Mouse (Mus musculus): ENCODE measurements at regions not wholly inside any gene's neighbourhood (a gene's known extent, or its start where the extent isn't known, plus 50 kb on each side); places are given as distances from the start of the nearest gene placed in this dataset.
"Not testable (repeated sequence)": the region's sequence is repeated elsewhere in the genome, so short reads cannot be mapped to it uniquely, and the experiment has no call there.

- Histone ChIP-seq H3K27me3 (no peaks in the 10 kb centered on the region), H3K9ac (no peak overlapping the region), H3K9me3 (no peaks in the 10 kb centered on the region), H3K4me3 (no peak overlapping the region), H3K4me1 (replicated peaks) (peaks cover 7% of the 10 kb centered on the region), H3K4me2 (no peak overlapping the region), H3K36me3 (no peaks in the 10 kb centered on the region), H3K27ac (replicated peaks) (peak overlapping the region; percentile 54; the same call in 1 of the 2 replicates)
- ATAC-seq (ENCODE audit: low read depth) = peak; percentile 42; the same call in 1 of the 2 replicates
- 61% methylated on average over 9 of the region's 9 CpGs for WGBS
These were observed 82.8 kb upstream of the Klf13 start for GRCm38 (mm10) chr7:64021241-64022108.

GRCm38 (mm10) chr7:64018107-64018506, 79.4 kb upstream of the Klf13 start:
- no peak for ATAC-seq (ENCODE audit: low read depth)
- Histone ChIP-seq H3K4me2 (no peak overlapping the region), H3K9me3 (no peaks in the 10 kb centered on the region), H3K36me3 (no peaks in the 10 kb centered on the region), H3K4me1 (replicated peaks) (peaks cover 7% of the 10 kb centered on the region), H3K9ac (no peak overlapping the region), H3K27me3 (no peaks in the 10 kb centered on the region), H3K27ac (replicated peaks) (no peak overlapping the region), H3K4me3 (no peak overlapping the region)
- WGBS = 64% methylated on average over 3 of the region's 3 CpGs

- Histone ChIP-seq H3K27ac (replicated peaks) (no peak overlapping the region), H3K4me3 (no peak overlapping the region), H3K4me1 (replicated peaks) (peaks cover 7% of the 10 kb centered on the region), H3K4me2 (no peak overlapping the region), H3K36me3 (no peaks in the 10 kb centered on the region), H3K27me3 (no peaks in the 10 kb centered on the region), H3K9me3 (no peaks in the 10 kb centered on the region), H3K9ac (no peak overlapping the region)
- ATAC-seq (ENCODE audit: low read depth) = no peak
- WGBS = 85% methylated on average over 3 of the region's 3 CpGs
These were observed 78.2 kb upstream of the Klf13 start for GRCm38 (mm10) chr7:64016874-64017273.

DNA sequence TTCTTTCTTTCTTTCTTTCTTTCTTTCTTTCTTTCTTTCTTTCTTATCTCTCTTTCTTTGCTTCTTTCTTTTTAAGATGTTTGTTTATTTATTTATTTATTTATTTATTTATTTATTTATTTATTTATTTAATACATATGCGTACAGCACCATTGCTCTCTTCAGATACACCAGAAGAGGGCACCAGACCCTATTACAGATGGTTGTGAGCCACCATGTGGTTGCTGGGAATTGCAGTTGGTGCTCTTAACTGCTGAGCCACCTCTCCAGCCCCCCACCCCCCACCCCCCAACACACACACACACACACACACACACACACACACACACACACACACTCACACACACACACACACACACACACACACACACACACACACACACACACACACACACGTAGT, 76.4 kb upstream of the Klf13 start:
- H3K36me3 ChIP-seq; H3K4me3 ChIP-seq; H3K4me2 ChIP-seq; H3K27me3 ChIP-seq; H3K27ac ChIP-seq (replicated peaks); ATAC-seq (ENCODE audit: low read depth); H3K9me3 ChIP-seq; H3K4me1 ChIP-seq (replicated peaks); H3K9ac ChIP-seq: not testable (repeated sequence)
- 92% methylated on average over 1 of the region's 2 CpGs for WGBS

DNA sequence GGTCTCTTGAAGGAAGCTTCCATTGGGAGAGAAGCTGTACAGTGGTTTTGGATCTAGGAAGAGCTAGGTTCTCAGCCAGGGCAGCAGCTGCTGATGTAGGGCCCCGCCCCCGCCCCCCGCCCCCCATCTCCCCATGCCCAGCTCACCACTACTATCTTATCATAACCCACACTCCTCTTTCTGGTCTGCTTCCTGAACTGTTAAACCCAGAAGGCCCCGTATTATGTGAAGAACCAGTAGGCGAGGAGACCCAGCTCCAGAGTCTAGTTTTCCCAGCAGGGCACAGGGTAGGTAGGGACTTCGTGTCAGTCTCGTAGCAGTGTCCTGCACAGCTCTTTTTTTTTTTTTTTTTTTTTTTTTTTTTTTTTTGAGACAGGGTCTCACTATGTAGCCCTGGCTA, 75.5 kb upstream of the Klf13 start:
- Histone ChIP-seq H3K36me3 (no peaks in the 10 kb centered on the region), H3K4me3 (no peak overlapping the region), H3K9ac (no peak overlapping the region), H3K4me1 (replicated peaks) (no peaks in the 10 kb centered on the region), H3K27me3 (no peaks in the 10 kb centered on the region), H3K9me3 (no peaks in the 10 kb centered on the region), H3K4me2 (no peak overlapping the region), H3K27ac (replicated peaks) (no peak overlapping the region)
- WGBS = 88% methylated on average over 7 of the region's 7 CpGs
- no peak for ATAC-seq (ENCODE audit: low read depth)

GRCm38 (mm10) chr7:64013023-64013547, 74.4 kb upstream of the Klf13 start:
- H3K4me1 ChIP-seq (replicated peaks) = no peaks in the 10 kb centered on the region
- H3K9me3 ChIP-seq = no peaks in the 10 kb centered on the region
- no peaks in the 10 kb centered on the region for H3K27me3 ChIP-seq
- 89% methylated on average over 5 of the region's 5 CpGs for WGBS
- no peak overlapping the region for H3K4me2 ChIP-seq
- no peak overlapping the region for H3K9ac ChIP-seq
- no peak for ATAC-seq (ENCODE audit: low read depth)
- H3K27ac ChIP-seq (replicated peaks) = no peak overlapping the region
- no peak overlapping the region for H3K4me3 ChIP-seq
- no peaks in the 10 kb centered on the region for H3K36me3 ChIP-seq

GRCm38 (mm10) chr7:64012268-64012601, 73.5 kb upstream of the Klf13 start:
- H3K4me3 ChIP-seq = no peak overlapping the region
- no peak overlapping the region for H3K27ac ChIP-seq (replicated peaks)
- no peak overlapping the region for H3K4me2 ChIP-seq
- H3K4me1 ChIP-seq (replicated peaks) = no peaks in the 10 kb centered on the region
- no peaks in the 10 kb centered on the region for H3K27me3 ChIP-seq
- no peaks in the 10 kb centered on the region for H3K36me3 ChIP-seq
- WGBS = 85% methylated on average over 8 of the region's 8 CpGs
- ATAC-seq (ENCODE audit: low read depth) = no peak
- no peak overlapping the region for H3K9ac ChIP-seq
- H3K9me3 ChIP-seq = no peaks in the 10 kb centered on the region

GRCm38 (mm10) chr7:64011563-64012267, 73.0 kb upstream of the Klf13 start:
- H3K9ac ChIP-seq = no peak overlapping the region
- H3K27me3 ChIP-seq = no peaks in the 10 kb centered on the region
- no peak overlapping the region for H3K4me2 ChIP-seq
- no peak for ATAC-seq (ENCODE audit: low read depth)
- WGBS = 74% methylated on average over 13 of the region's 13 CpGs
- no peaks in the 10 kb centered on the region for H3K36me3 ChIP-seq
- no peaks in the 10 kb centered on the region for H3K4me1 ChIP-seq (replicated peaks)
- H3K9me3 ChIP-seq = no peaks in the 10 kb centered on the region
- H3K4me3 ChIP-seq = no peak overlapping the region
- H3K27ac ChIP-seq (replicated peaks) = no peak overlapping the region

DNA sequence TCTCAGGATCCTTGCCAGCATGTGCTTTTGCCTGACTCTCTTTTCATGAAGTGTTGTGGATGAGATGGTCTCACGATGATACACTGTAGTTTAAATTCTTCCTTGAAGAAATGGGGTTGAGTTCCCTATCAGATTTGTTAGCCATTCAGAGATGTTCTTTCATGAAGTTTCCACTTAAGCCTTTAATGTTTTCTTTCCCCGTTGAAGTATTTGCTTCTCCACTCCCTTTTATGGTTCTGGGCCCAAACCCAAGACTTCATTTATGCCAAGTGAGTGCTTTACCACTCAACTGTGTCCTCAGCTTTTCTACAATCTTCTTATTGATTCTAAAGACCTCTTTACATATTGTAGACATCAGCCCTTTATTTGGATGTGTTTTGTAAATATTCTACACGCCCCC, 71.9 kb upstream of the Klf13 start:
- ATAC-seq (ENCODE audit: low read depth) = no peak
- H3K9ac ChIP-seq = no peak overlapping the region
- no peak overlapping the region for H3K27ac ChIP-seq (replicated peaks)
- H3K36me3 ChIP-seq = no peaks in the 10 kb centered on the region
- H3K9me3 ChIP-seq = no peaks in the 10 kb centered on the region
- 85% methylated on average over 3 of the region's 3 CpGs for WGBS
- H3K4me3 ChIP-seq = no peak overlapping the region
- H3K27me3 ChIP-seq = no peaks in the 10 kb centered on the region
- no peak overlapping the region for H3K4me2 ChIP-seq
- H3K4me1 ChIP-seq (replicated peaks) = no peaks in the 10 kb centered on the region

DNA sequence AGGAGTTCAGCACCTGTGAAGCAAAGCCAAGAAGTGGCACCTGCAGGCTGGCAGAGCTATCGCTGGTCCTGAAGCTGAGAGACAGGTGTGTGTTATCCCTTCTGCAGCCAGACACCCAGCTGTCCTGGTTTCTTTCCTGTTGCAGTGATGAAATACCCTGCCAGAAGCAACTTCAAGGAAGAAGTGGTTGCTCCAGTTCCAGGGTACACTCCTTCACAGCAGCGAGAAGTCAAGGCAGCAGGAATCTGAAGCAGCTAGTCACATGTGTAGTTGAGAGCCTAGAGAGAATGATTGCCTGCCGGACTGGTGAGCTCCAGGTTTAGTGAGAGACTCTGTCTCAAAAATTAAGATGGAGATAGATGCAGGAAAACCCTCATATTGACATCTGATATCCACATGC, 69.1 kb upstream of the Klf13 start:
- Histone ChIP-seq H3K4me3 (no peak overlapping the region), H3K9me3 (no peaks in the 10 kb centered on the region), H3K27me3 (no peaks in the 10 kb centered on the region), H3K4me1 (replicated peaks) (no peaks in the 10 kb centered on the region), H3K36me3 (no peaks in the 10 kb centered on the region), H3K4me2 (no peak overlapping the region), H3K9ac (no peak overlapping the region), H3K27ac (replicated peaks) (no peak overlapping the region)
- no peak for ATAC-seq (ENCODE audit: low read depth)
- 90% methylated on average over 3 of the region's 3 CpGs for WGBS

- ATAC-seq (ENCODE audit: low read depth) = no peak
- no peaks in the 10 kb centered on the region for H3K36me3 ChIP-seq
- H3K9ac ChIP-seq = no peak overlapping the region
- no peaks in the 10 kb centered on the region for H3K4me1 ChIP-seq (replicated peaks)
- H3K9me3 ChIP-seq = no peaks in the 10 kb centered on the region
- WGBS = 93% methylated on average over 4 of the region's 4 CpGs
- H3K27ac ChIP-seq (replicated peaks) = no peak overlapping the region
- H3K4me2 ChIP-seq = no peak overlapping the region
- H3K27me3 ChIP-seq = no peaks in the 10 kb centered on the region
- H3K4me3 ChIP-seq = no peak overlapping the region
These were observed 68.2 kb upstream of the Klf13 start for GRCm38 (mm10) chr7:64006935-64007334.

- Histone ChIP-seq H3K4me2 (no peak overlapping the region), H3K36me3 (no peaks in the 10 kb centered on the region), H3K4me1 (replicated peaks) (no peaks in the 10 kb centered on the region), H3K4me3 (no peak overlapping the region), H3K9ac (no peak overlapping the region), H3K27me3 (no peaks in the 10 kb centered on the region), H3K27ac (replicated peaks) (no peak overlapping the region), H3K9me3 (no peaks in the 10 kb centered on the region)
- WGBS = 92% methylated on average over 1 of the region's 1 CpGs
- no peak for ATAC-seq (ENCODE audit: low read depth)
These were observed 67.0 kb upstream of the Klf13 start for GRCm38 (mm10) chr7:64005765-64006164.

Data from neural tube, embryonic 13.5 days (tissue).